Mouse (Mus musculus) left cerebral cortex, adult 8-10 months (tissue): ENCODE results near the gene Uhrf1bp1l. TPM values are rescaled to one million over a fixed set of nuclear protein-coding genes. Genes with fewer than 3 reads are reported as not detected.
A peak's percentile ranks its signal among the peaks of the same experiment; 100 is the strongest.

Source experiments
- DNase-seq, 2 experiments: peaks; one replicate each; pipeline ENCODE4 v3.0.0; 2022; ENCODE audit warnings: low spot score in 2 of 2
- total RNA-seq, 4 experiments: library from RNA; stranded (reverse); gene quantifications; 2 replicates each; pipeline ENCODE4 v1.2.4; 2022

The Uhrf1bp1l gene
- total RNA-seq, 4 experiments from 2014 or later: 77.4 to 87.0 (median 84.8) TPM

GRCm38 (mm10) chr10:89838834-89839233, 94.0 kb downstream of the Uhrf1bp1l start:
- DNase-seq: no peak

GRCm38 (mm10) chr10:89850951-89851350, 106.2 kb downstream of the Uhrf1bp1l start:
- DNase-seq: no peak

GRCm38 (mm10) chr10:89855251-89855875, 110.6 kb downstream of the Uhrf1bp1l start:
- DNase-seq: peak in 1 of 2 experiments; percentile 19

GRCm38 (mm10) chr10:89856286-89856685, 111.5 kb downstream of the Uhrf1bp1l start:
- peak in 1 of 2 experiments; percentile 33 for DNase-seq

GRCm38 (mm10) chr10:89868211-89868610, 123.4 kb downstream of the Uhrf1bp1l start:
- no peak for DNase-seq

GRCm38 (mm10) chr10:89868836-89869235, 124.0 kb downstream of the Uhrf1bp1l start:
- DNase-seq: no peak

Other genes starting within 250 kb of the Uhrf1bp1l start
- gene Nr1h4, start 211.4 kb upstream of the Uhrf1bp1l start, total RNA-seq: under 1 TPM in 3 of 4 experiments, not detected in 1; 0.16 to 0.30 (median 0.26) TPM
- gene Slc17a8, start 123.7 kb upstream of the Uhrf1bp1l start, total RNA-seq: 1 to 10 TPM; 3.0 to 5.3 (median 3.5) TPM
- 10 to 100 TPM; 29.6 to 36.9 (median 33.4) TPM for gene Scyl2, start 58.7 kb upstream of the Uhrf1bp1l start, total RNA-seq
- 10 to 100 TPM; 19.8 to 22.5 (median 20.9) TPM for gene Actr6, start 12.7 kb upstream of the Uhrf1bp1l start, total RNA-seq
- gene Anks1b, start 128.5 kb downstream of the Uhrf1bp1l start, total RNA-seq: 100 to 1,000 TPM; 419 to 472 (median 449) TPM